In the genomic region with DNA sequence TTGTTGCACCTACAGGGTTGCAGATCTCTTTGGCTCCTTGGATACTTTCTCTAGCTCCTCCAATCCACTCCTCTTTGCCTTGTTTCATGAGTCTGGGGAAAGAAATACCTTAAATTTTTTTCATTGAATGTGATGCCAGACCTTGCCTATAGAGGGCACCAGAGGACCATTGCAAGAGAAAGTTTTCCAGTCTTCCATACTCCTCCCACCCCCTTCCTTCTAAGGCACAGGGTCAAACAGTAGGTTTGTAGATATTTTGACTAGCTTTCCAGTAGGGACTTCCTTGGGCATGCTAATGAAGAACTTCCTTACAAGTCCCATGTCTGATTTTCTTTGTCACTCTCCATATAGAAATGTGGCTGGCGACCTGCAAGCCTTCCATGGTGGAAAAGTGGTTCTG, we compare ENCODE assay signal across 8 mouse cellular contexts.
A peak's percentile ranks its signal among the peaks of the same experiment; 100 is the strongest.
DNase-seq lines count a peak whose midpoint lies in the region; ATAC-seq and TF ChIP-seq lines count a peak whose summit lies in the region.

No protein-coding gene starts in this region.

- no peak overlapping the region for H3K4me3 ChIP-seq in kidney, adult 2 months (ENCODE audit: insufficient read depth, low read depth, low read length)
- no peak overlapping the region for H3K4me3 ChIP-seq in kidney, embryonic 16.5 days (ENCODE audit: low read length)
- H3K4me3 ChIP-seq in ES-Bruce4 (ENCODE audit: low read depth, low read length) = no peak overlapping the region
- no peak overlapping the region for H3K4me3 ChIP-seq in hindbrain, embryonic 14.5 days (replicated peaks; ENCODE audit: low read length)

- no peak overlapping the region for H3K9ac ChIP-seq in kidney, embryonic 16.5 days (replicated peaks; ENCODE audit: low read length)
- H3K9ac ChIP-seq in ES-Bruce4 (ENCODE audit: low read depth, poor library complexity, severe bottlenecking) = no peak overlapping the region
- H3K9ac ChIP-seq in hindbrain, embryonic 14.5 days = no peak overlapping the region

- no peaks in the 10 kb centered on the region for H3K4me1 ChIP-seq in kidney, adult 2 months (ENCODE audit: control insufficient read depth, insufficient read depth, low read length)
- no peaks in the 10 kb centered on the region for H3K4me1 ChIP-seq in kidney, embryonic 16.5 days (ENCODE audit: insufficient read depth, low read length)
- no peaks in the 10 kb centered on the region for H3K4me1 ChIP-seq in ES-Bruce4 (ENCODE audit: control insufficient read depth, insufficient read depth, low read length)
- H3K4me1 ChIP-seq in hindbrain, embryonic 14.5 days (replicated peaks; ENCODE audit: control insufficient read depth, insufficient read depth, low read length) = no peaks in the 10 kb centered on the region

- no peak overlapping the region for H3K4me2 ChIP-seq in kidney, embryonic 16.5 days (replicated peaks; ENCODE audit: low read depth, low read length)
- no peak overlapping the region for H3K4me2 ChIP-seq in hindbrain, embryonic 14.5 days (replicated peaks)

- no peaks in the 10 kb centered on the region for H3K27me3 ChIP-seq in kidney, adult 2 months (replicated peaks; ENCODE audit: control insufficient read depth, insufficient read depth, low read length)
- H3K27me3 ChIP-seq in kidney, embryonic 16.5 days (ENCODE audit: insufficient read depth, low read length) = no peaks in the 10 kb centered on the region
- no peaks in the 10 kb centered on the region for H3K27me3 ChIP-seq in ES-Bruce4 (ENCODE audit: control insufficient read depth, insufficient read depth, low read length, poor library complexity, severe bottlenecking)
- H3K27me3 ChIP-seq in hindbrain, embryonic 14.5 days (ENCODE audit: control insufficient read depth, insufficient read depth, low read length) = no peaks in the 10 kb centered on the region

- WGBS in kidney, adult 2 months = 88% methylated on average over 1 of the region's 1 CpGs
- WGBS in kidney, embryonic 16.5 days = 85% methylated on average over 1 of the region's 1 CpGs
- 67% methylated on average over 1 of the region's 1 CpGs for WGBS in hindbrain, embryonic 14.5 days

- no peak for TF ChIP-seq POLR2A in kidney, adult 2 months (IDR thresholded peaks at IDR 0.05; ENCODE audit: low read depth, low read length)
- no peak for TF ChIP-seq POLR2A in ES-Bruce4 (IDR thresholded peaks at IDR 0.05; ENCODE audit: insufficient read depth, low read length)
- TF ChIP-seq POLR2A in brain, embryonic 14.5 days (IDR thresholded peaks at IDR 0.05; ENCODE audit: borderline replicate concordance, extremely low read depth, insufficient read depth, insufficient read length, poor library complexity, severe bottlenecking) = no peak

- DNase-seq in kidney, adult 2 months = peak; percentile 34
- DNase-seq in brain, embryonic 14.5 days (ENCODE audit: low read depth) = peak; percentile 79
- DNase-seq in hindbrain, embryonic 14.5 days (ENCODE audit: low spot score) = peak; percentile 81
- DNase-seq in cerebellum, adult 8-10 months = no peak

- TF ChIP-seq CTCF in kidney, adult 2 months (conservative IDR thresholded peaks at IDR 0.05; ENCODE audit: insufficient read depth, insufficient read length, low read depth, low read length) = peak; percentile 44
- TF ChIP-seq CTCF in ES-Bruce4 (IDR thresholded peaks at IDR 0.05; ENCODE audit: low read depth, low read length) = peak; percentile 16
- peak; percentile 68; the same call in 1 of the 2 replicates for TF ChIP-seq CTCF in brain, embryonic 14.5 days (IDR thresholded peaks at IDR 0.05; ENCODE audit: borderline replicate concordance, extremely low read depth, insufficient read depth, insufficient read length)

- ATAC-seq in kidney, embryonic 16.5 days (ENCODE audit: low FRiP score, low TSS enrichment) = no peak
- ATAC-seq in hindbrain, embryonic 14.5 days (ENCODE audit: low FRiP score) = peak; percentile 43; the same call in 1 of the 2 replicates
- 0 out of 2 replicates have a peak, but pooled peaks have one; percentile 47 for ATAC-seq in megakaryocyte, adult 5-6 weeks (ENCODE audit: poor library complexity, severe bottlenecking)
- ATAC-seq in monocyte, adult 5-6 weeks (replicated peaks; ENCODE audit: insufficient number of reproducible peaks, low FRiP score, low TSS enrichment, poor library complexity, severe bottlenecking) = no peak

- no peaks in the 10 kb centered on the region for H3K9me3 ChIP-seq in kidney, embryonic 16.5 days (ENCODE audit: low read length)
- no peaks in the 10 kb centered on the region for H3K9me3 ChIP-seq in ES-Bruce4 (replicated peaks; ENCODE audit: control insufficient read depth, insufficient read depth, low read length, poor library complexity, severe bottlenecking)
- no peaks in the 10 kb centered on the region for H3K9me3 ChIP-seq in hindbrain, embryonic 14.5 days (ENCODE audit: control insufficient read depth, low read length)

- TF ChIP-seq EP300 in ES-Bruce4 (IDR thresholded peaks at IDR 0.05; ENCODE audit: insufficient read depth, low read depth, low read length) = no peak

- H3K36me3 ChIP-seq in kidney, adult 2 months (ENCODE audit: control insufficient read depth, insufficient read depth, low read length) = no peaks in the 10 kb centered on the region
- H3K36me3 ChIP-seq in kidney, embryonic 16.5 days (ENCODE audit: insufficient read depth, low read length) = no peaks in the 10 kb centered on the region
- H3K36me3 ChIP-seq in ES-Bruce4 (ENCODE audit: control insufficient read depth, insufficient read depth, low read length, poor library complexity, severe bottlenecking) = no peaks in the 10 kb centered on the region
- no peaks in the 10 kb centered on the region for H3K36me3 ChIP-seq in hindbrain, embryonic 14.5 days (replicated peaks; ENCODE audit: control insufficient read depth, insufficient read depth)

- no peak overlapping the region for H3K27ac ChIP-seq in kidney, adult 2 months (ENCODE audit: insufficient read depth, low read depth, low read length)
- H3K27ac ChIP-seq in kidney, embryonic 16.5 days (ENCODE audit: low read length) = no peak overlapping the region
- H3K27ac ChIP-seq in ES-Bruce4 (ENCODE audit: insufficient read depth, low read length) = no peak overlapping the region
- no peak overlapping the region for H3K27ac ChIP-seq in hindbrain, embryonic 14.5 days

Comparison
In these comparisons a context has a peak if more than half of its experiments do, and no peak if none do; other contexts are left out.
1. CTCF ChIP-seq: peak in every context shown above with its lines; median percentile 68 in brain, embryonic 14.5 days; 44 in kidney, adult 2 months; 16 in ES-Bruce4.
2. ATAC-seq: peak in hindbrain, embryonic 14.5 days (single experiment) and megakaryocyte, adult 5-6 weeks (single experiment); none in kidney, embryonic 16.5 days (single experiment) and monocyte, adult 5-6 weeks (single experiment).